Mouse (Mus musculus) cortical plate, adult 2 months (tissue): Measurements from ENCODE around the gene Ddx28.

Source experiments
- CTCF ChIP-seq: fragments of 200-500 bp; IDR thresholded peaks from 2 replicates; pipeline ENCODE4 v1.5.1; 2011; ENCODE audit warnings: mild to moderate bottlenecking, control low read depth, low read length; ENCODE audit not compliant: insufficient read depth; ENCODE audit errors: extremely low read depth
- POLR2A ChIP-seq: fragments of 200-500 bp; IDR thresholded peaks from 2 replicates; pipeline ENCODE4 v1.6.1; 2011; ENCODE audit warnings: mild to moderate bottlenecking, low read length, control low read depth; ENCODE audit not compliant: insufficient read depth; ENCODE audit errors: extremely low read depth

DNA sequence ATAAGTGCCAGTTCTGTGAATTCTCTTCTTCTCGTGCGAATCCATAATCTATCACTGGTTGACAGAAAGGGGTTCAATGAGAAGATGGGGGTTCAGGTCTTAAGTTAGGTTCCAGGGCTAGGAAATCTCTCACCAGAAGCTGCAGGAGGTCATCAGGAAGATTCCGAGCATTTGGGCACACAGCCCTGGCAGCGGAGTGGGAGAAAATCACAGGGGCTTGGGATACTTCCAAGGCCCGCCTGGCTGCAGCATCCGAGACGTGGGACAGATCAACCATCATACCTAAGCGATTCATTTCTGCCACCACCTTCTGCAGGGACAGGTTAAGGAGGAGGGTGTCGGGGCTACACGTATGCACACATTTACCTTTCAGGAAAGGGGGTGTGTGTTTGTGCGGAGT, 23.1 kb downstream of the Ddx28 start:
- TF ChIP-seq POLR2A (no peak), CTCF (no peak)
